Mouse (Mus musculus) midbrain, embryonic 13.5 days (tissue): ENCODE measurements around the gene Zc2hc1b. TPM values are rescaled to one million over a fixed set of nuclear protein-coding genes. Genes with fewer than 3 reads are reported as not detected.

ENCODE experiments used
- ATAC-seq: fragments of 200-750 bp; cut with Nextera tagmentation; 2 replicates; pipeline ENCODE4 v1.8.0; 2017; ENCODE audit warnings: mild to moderate bottlenecking, moderate TSS enrichment, moderate library complexity
- H3K27ac ChIP-seq: fragments of 300-500 bp; sonication (generic); 2 replicates; pipeline ENCODE4 v1.5.1; 2015; ENCODE audit warnings: inconsistent platforms, mild to moderate bottlenecking, moderate library complexity
- H3K27me3 ChIP-seq: fragments of 300-500 bp; sonication (generic); 2 replicates; pipeline ENCODE4 v1.6.1; 2015; ENCODE audit warnings: mild to moderate bottlenecking, inconsistent platforms
- H3K36me3 ChIP-seq: fragments of 300-500 bp; sonication (generic); 2 replicates; pipeline ENCODE4 v1.6.1; 2015; ENCODE audit warnings: mild to moderate bottlenecking, inconsistent platforms
- H3K4me1 ChIP-seq: fragments of 300-500 bp; sonication (generic); replicated peaks from 2 replicates; pipeline ENCODE4 v1.6.1; 2015; ENCODE audit warnings: inconsistent platforms
- H3K4me2 ChIP-seq: fragments of 300-500 bp; sonication (generic); replicated peaks from 2 replicates; pipeline ENCODE4 v1.6.1; 2015; ENCODE audit warnings: moderate library complexity, mild to moderate bottlenecking, inconsistent platforms
- H3K4me3 ChIP-seq: fragments of 300-500 bp; sonication (generic); replicated peaks from 2 replicates; pipeline ENCODE4 v1.5.1; 2015; ENCODE audit warnings: mild to moderate bottlenecking, inconsistent platforms
- H3K9ac ChIP-seq: fragments of 300-500 bp; sonication (generic); replicated peaks from 2 replicates; pipeline ENCODE4 v1.6.1; 2015; ENCODE audit warnings: mild to moderate bottlenecking, inconsistent platforms
- H3K9me3 ChIP-seq: fragments of 300-500 bp; sonication (generic); 2 replicates; pipeline ENCODE4 v1.6.1; 2016; ENCODE audit warnings: mild to moderate bottlenecking, inconsistent platforms
- WGBS: fragments of 180-500 bp; shearing (Covaris S2); methylation state at CpG from one replicate; pipeline ENCODE4 v1.1.7; 2015; 5-methylcytosine and 5-hydroxymethylcytosine counted together
- polyA plus RNA-seq: library from polyadenylated mRNA; unstranded; fragments of >200 nt; fragmentation: Nextera tagmentation; extraction: Ambion mirVana; gene quantifications from 2 replicates; pipeline ENCODE4 v1.2.1, GENCODE M21; 2015

Gene Zc2hc1b
- polyA plus RNA-seq, 1 experiment from 2014 or later, result not detected

- H3K27me3 ChIP-seq, result no peaks in the 10 kb centered on the region
- H3K4me1 ChIP-seq, result peaks cover 20% of the 10 kb centered on the region
- H3K27ac ChIP-seq, result no peak overlapping the region
- H3K4me3 ChIP-seq, result no peak overlapping the region
- no peaks in the 10 kb centered on the region for H3K36me3 ChIP-seq
- H3K9me3 ChIP-seq, result no peaks in the 10 kb centered on the region
- WGBS, result 88% methylated on average over 5 of the region's 5 CpGs
- ATAC-seq, result no peak
- no peak overlapping the region for H3K9ac ChIP-seq
- no peak overlapping the region for H3K4me2 ChIP-seq
Measured at GRCm38 (mm10) chr10:13168461-13168860, 9.4 kb downstream of the Zc2hc1b start.

- Histone ChIP-seq H3K4me3 (no peak overlapping the region), H3K9me3 (no peaks in the 10 kb centered on the region), H3K4me2 (no peak overlapping the region), H3K27ac (no peak overlapping the region), H3K27me3 (no peaks in the 10 kb centered on the region), H3K36me3 (no peaks in the 10 kb centered on the region), H3K4me1 (no peaks in the 10 kb centered on the region), H3K9ac (no peak overlapping the region)
- 92% methylated on average over 4 of the region's 4 CpGs for WGBS
- no peak for ATAC-seq
Measured at GRCm38 (mm10) chr10:13162031-13162430, 15.8 kb downstream of the Zc2hc1b start.

GRCm38 (mm10) chr10:13160913-13161312 lies 16.9 kb downstream of the Zc2hc1b start:
- H3K27ac ChIP-seq, result no peak overlapping the region
- no peak for ATAC-seq
- no peak overlapping the region for H3K4me3 ChIP-seq
- H3K4me2 ChIP-seq, result no peak overlapping the region
- H3K9me3 ChIP-seq, result no peaks in the 10 kb centered on the region
- no peaks in the 10 kb centered on the region for H3K4me1 ChIP-seq
- H3K27me3 ChIP-seq, result no peaks in the 10 kb centered on the region
- H3K9ac ChIP-seq, result no peak overlapping the region
- 95% methylated on average over 4 of the region's 4 CpGs for WGBS
- H3K36me3 ChIP-seq, result no peaks in the 10 kb centered on the region

- WGBS, result 86% methylated on average over 5 of the region's 5 CpGs
- H3K27ac ChIP-seq, result no peak overlapping the region
- H3K36me3 ChIP-seq, result no peaks in the 10 kb centered on the region
- no peak for ATAC-seq
- H3K9ac ChIP-seq, result no peak overlapping the region
- no peak overlapping the region for H3K4me3 ChIP-seq
- H3K4me1 ChIP-seq, result 0 out of 2 replicates have a peak, but pooled peaks cover 3% of the 10 kb centered on the region
- no peak overlapping the region for H3K4me2 ChIP-seq
- no peaks in the 10 kb centered on the region for H3K27me3 ChIP-seq
- no peaks in the 10 kb centered on the region for H3K9me3 ChIP-seq
Measured at GRCm38 (mm10) chr10:13155377-13155776, 22.4 kb downstream of the Zc2hc1b start.

DNA sequence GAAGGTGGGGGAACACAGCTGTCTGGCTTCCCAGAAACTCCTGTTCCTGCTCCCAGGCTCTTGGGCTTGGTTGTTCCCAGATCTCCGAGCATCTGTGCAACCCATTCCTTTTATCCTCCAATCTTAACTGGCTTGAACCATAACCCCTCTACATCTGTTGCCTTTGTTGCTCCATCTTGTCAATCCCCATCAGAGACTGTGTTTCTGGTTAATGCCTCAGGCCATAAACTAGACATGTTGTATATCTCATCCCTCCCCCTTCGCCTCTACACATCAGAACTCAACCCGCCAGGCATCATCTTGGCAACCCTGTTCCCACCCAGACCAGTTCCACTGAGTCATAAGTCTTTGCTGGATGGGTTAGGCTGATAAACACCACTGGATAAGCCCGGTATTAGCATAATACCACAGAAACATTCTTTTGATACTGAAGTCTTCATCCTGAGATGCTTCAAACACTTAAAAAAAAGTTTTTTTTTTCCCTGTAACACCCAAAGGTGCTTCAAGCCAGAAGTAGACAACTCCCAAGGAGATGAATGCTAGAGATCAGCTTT lies 24.9 kb downstream of the Zc2hc1b start:
- Histone ChIP-seq H3K27ac (no peak overlapping the region), H3K27me3 (no peaks in the 10 kb centered on the region), H3K9me3 (no peaks in the 10 kb centered on the region), H3K9ac (no peak overlapping the region), H3K36me3 (no peaks in the 10 kb centered on the region), H3K4me1 (peaks cover 3% of the 10 kb centered on the region; the same call in 1 of the 2 replicates), H3K4me3 (no peak overlapping the region), H3K4me2 (no peak overlapping the region)
- ATAC-seq, result no peak
- 85% methylated on average over 4 of the region's 4 CpGs for WGBS

GRCm38 (mm10) chr10:13151353-13151752 lies 26.5 kb downstream of the Zc2hc1b start:
- WGBS, result 81% methylated on average over 5 of the region's 5 CpGs
- Histone ChIP-seq H3K4me2 (no peak overlapping the region), H3K4me1 (peaks cover 3% of the 10 kb centered on the region; the same call in 1 of the 2 replicates), H3K36me3 (no peaks in the 10 kb centered on the region), H3K27ac (no peak overlapping the region), H3K27me3 (no peaks in the 10 kb centered on the region), H3K9ac (no peak overlapping the region), H3K9me3 (no peaks in the 10 kb centered on the region), H3K4me3 (no peak overlapping the region)
- ATAC-seq, result no peak

DNA sequence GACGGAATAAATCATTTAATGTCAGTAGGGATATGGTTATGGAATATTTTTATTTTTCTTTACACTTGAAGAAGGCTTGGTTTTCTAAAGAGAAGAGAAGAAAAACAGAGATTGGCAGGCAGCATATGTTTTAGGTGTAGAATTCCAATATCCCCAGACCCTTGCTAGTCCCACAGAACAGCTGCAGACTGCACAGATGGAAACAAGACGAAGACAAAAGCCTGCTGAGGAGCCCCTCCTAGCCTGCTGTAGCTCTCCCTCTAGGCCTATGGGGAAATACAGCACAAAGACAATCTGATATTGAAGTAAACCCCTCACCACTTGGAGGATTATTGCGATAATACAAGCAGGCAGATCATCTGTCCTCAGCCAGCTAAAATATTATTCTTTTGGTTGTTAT lies 27.4 kb downstream of the Zc2hc1b start:
- Histone ChIP-seq H3K36me3 (no peaks in the 10 kb centered on the region), H3K27ac (no peak overlapping the region), H3K4me1 (peaks cover 3% of the 10 kb centered on the region; the same call in 1 of the 2 replicates), H3K4me3 (no peak overlapping the region), H3K9ac (no peak overlapping the region), H3K27me3 (no peaks in the 10 kb centered on the region), H3K9me3 (no peaks in the 10 kb centered on the region), H3K4me2 (no peak overlapping the region)
- peak; percentile 67; the same call in 1 of the 2 replicates for ATAC-seq
- WGBS, result 55% methylated on average over 3 of the region's 3 CpGs

GRCm38 (mm10) chr10:13140434-13140833 lies 37.4 kb downstream of the Zc2hc1b start:
- Histone ChIP-seq H3K27ac (no peak overlapping the region), H3K4me1 (no peaks in the 10 kb centered on the region), H3K9me3 (no peaks in the 10 kb centered on the region), H3K4me3 (no peak overlapping the region), H3K36me3 (no peaks in the 10 kb centered on the region), H3K4me2 (no peak overlapping the region), H3K27me3 (no peaks in the 10 kb centered on the region), H3K9ac (no peak overlapping the region)
- WGBS, result 50% methylated on average over 2 of the region's 2 CpGs
- ATAC-seq, result no peak

DNA sequence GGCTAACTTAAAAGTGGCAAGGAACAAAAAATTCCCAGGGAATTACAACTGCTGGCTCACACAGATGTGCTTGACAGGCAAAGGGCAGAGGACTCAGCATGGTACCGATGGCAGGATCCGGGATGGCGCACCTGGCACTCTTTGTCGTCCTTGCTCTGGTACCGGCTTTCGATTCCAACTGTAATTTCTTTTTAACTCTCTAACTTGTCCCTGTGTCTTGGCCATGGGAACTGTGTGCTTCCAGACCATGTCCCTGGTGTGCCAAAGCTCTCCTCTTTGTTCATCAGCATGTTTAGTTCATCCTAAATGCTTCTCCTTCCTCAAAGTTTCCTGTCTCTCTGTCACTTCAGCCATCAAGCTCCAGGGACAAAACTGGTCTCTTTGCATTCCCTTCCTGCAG lies 39.9 kb downstream of the Zc2hc1b start:
- no peaks in the 10 kb centered on the region for H3K36me3 ChIP-seq
- H3K9ac ChIP-seq, result no peak overlapping the region
- WGBS, result 96% methylated on average over 6 of the region's 6 CpGs
- H3K4me2 ChIP-seq, result no peak overlapping the region
- no peak overlapping the region for H3K27ac ChIP-seq
- H3K27me3 ChIP-seq, result no peaks in the 10 kb centered on the region
- no peaks in the 10 kb centered on the region for H3K9me3 ChIP-seq
- H3K4me1 ChIP-seq, result no peaks in the 10 kb centered on the region
- H3K4me3 ChIP-seq, result no peak overlapping the region
- no peak for ATAC-seq

DNA sequence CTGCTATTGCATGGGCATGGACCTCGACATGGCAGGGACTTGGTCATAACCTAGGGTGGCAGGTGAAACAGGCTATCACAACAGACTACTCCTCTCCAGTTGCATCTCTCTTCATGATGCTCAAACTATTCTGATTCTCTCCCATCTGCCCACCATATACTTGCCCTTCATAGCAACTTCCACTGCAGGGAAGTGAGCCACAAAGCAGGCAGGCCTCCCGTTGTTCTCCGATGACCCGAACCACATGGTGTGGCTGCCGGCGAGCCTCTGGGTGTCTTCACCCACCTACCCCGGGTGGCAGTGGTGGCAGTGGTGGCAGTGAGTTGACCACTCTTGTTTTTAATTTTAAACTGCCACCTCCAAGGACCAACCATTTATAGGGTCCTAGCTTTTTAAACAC lies 42.1 kb downstream of the Zc2hc1b start:
- WGBS, result 90% methylated on average over 7 of the region's 7 CpGs
- no peak for ATAC-seq
- H3K27ac ChIP-seq, result no peak overlapping the region

GRCm38 (mm10) chr10:13135276-13135675 lies 42.5 kb downstream of the Zc2hc1b start:
- Histone ChIP-seq H3K27me3 (no peaks in the 10 kb centered on the region), H3K4me1 (no peaks in the 10 kb centered on the region), H3K27ac (no peak overlapping the region), H3K9ac (no peak overlapping the region), H3K4me3 (no peak overlapping the region), H3K36me3 (no peaks in the 10 kb centered on the region), H3K9me3 (no peaks in the 10 kb centered on the region), H3K4me2 (no peak overlapping the region)
- no peak for ATAC-seq
- WGBS, result 97% methylated on average over 7 of the region's 7 CpGs

More for the DNA sequence above, 42.1 kb downstream of the Zc2hc1b start:
- Histone ChIP-seq H3K9me3 (no peaks in the 10 kb centered on the region), H3K4me3 (no peak overlapping the region), H3K27me3 (no peaks in the 10 kb centered on the region), H3K36me3 (no peaks in the 10 kb centered on the region), H3K4me2 (no peak overlapping the region), H3K4me1 (no peaks in the 10 kb centered on the region), H3K9ac (no peak overlapping the region)

- Histone ChIP-seq H3K4me2 (no peak overlapping the region), H3K27me3 (no peaks in the 10 kb centered on the region), H3K9ac (no peak overlapping the region), H3K4me3 (no peak overlapping the region), H3K4me1 (no peaks in the 10 kb centered on the region), H3K36me3 (peaks cover 1% of the 10 kb centered on the region; the same call in 1 of the 2 replicates), H3K27ac (no peak overlapping the region), H3K9me3 (no peaks in the 10 kb centered on the region)
- ATAC-seq, result no peak
- 86% methylated on average over 4 of the region's 4 CpGs for WGBS
Measured at GRCm38 (mm10) chr10:13133850-13134249, 44.0 kb downstream of the Zc2hc1b start.

DNA sequence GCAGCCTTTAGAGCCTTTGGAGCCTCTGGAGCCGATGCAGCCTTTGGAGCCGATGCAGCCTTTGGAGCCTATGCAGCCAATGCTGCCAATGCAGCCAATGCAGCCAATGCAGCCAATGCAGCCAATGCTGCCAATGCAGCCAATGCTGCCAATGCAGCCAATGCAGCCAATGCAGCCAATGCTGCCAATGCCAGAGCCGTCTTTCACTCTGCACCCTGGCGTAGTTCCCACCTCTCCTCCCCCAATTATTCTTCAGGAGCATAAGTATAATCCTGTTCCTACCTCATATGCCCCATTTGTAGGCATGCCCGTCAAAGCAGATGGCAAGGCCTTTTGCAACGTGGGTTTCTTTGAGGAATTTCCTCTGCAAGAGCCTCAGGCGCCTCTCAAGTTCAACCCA lies 49.9 kb downstream of the Zc2hc1b start:
- Histone ChIP-seq H3K9me3 (no peaks in the 10 kb centered on the region), H3K9ac (no peak overlapping the region), H3K4me3 (no peak overlapping the region), H3K4me2 (no peak overlapping the region), H3K4me1 (no peaks in the 10 kb centered on the region), H3K36me3 (peaks cover 29% of the 10 kb centered on the region), H3K27me3 (no peaks in the 10 kb centered on the region), H3K27ac (no peak overlapping the region)
- 92% methylated on average over 7 of the region's 7 CpGs for WGBS
- no peak for ATAC-seq
